In genomic region chr17:31223835-31224234, GRCm38 (mm10) we compare ENCODE assay signal across 1 mouse cellular context.
TF ChIP-seq lines count a peak whose summit lies in the region.

No protein-coding gene starts in this region.

TF ChIP-seq in MEL, 35 proteins besides CTCF, POLR2A, EP300 and RAD21 (continued from another document):
- no peak for TF ChIP-seq MAFK (IDR thresholded peaks at IDR 0.05; ENCODE audit: borderline replicate concordance, low read depth, low read length)
